Mouse (Mus musculus) lung, adult 2 months (tissue): Measurements from ENCODE around the gene Gys1.

Source experiments
- CTCF ChIP-seq: fragments of 200-500 bp; IDR thresholded peaks from 2 replicates; pipeline ENCODE4 v1.5.1; 2011; ENCODE audit warnings: mild to moderate bottlenecking, low read length, control low read depth; ENCODE audit not compliant: insufficient read depth
- POLR2A ChIP-seq: fragments of 200-500 bp; IDR thresholded peaks from 2 replicates; pipeline ENCODE4 v1.6.1; 2011; ENCODE audit warnings: low read depth, mild to moderate bottlenecking, control low read depth, low read length, borderline replicate concordance; ENCODE audit errors: extremely low read depth

- no peak for TF ChIP-seq CTCF
- no peak for TF ChIP-seq POLR2A
Observed at GRCm38 (mm10) chr7:45437046-45437445, 2.4 kb downstream of the Gys1 start.
